Mouse (Mus musculus): Measurements from ENCODE around the gene AI661453. TPM values are rescaled to one million over a fixed set of nuclear protein-coding genes. Genes with fewer than 3 reads are reported as not detected.

Gene AI661453
- 2.4 and 2.9 TPM in 2 replicates for polyA plus RNA-seq (2014; fragmentation: Nextera tagmentation; extraction: Ambion mirVana)

- Histone ChIP-seq H3K36me3 (ENCODE audit: control insufficient read depth, insufficient read depth, low read length) (no peaks in the 10 kb centered on the region), H3K4me1 (ENCODE audit: control insufficient read depth, insufficient read depth, low read length) (peaks cover 17% of the 10 kb centered on the region), H3K4me3 (ENCODE audit: low read depth, low read length) (peak within 1 kb of the TSS; percentile 49), H3K9ac (ENCODE audit: low read depth, low read length) (peak within 1 kb of the TSS; percentile 56), H3K27me3 (replicated peaks; ENCODE audit: control insufficient read depth, insufficient read depth, low read length) (peaks cover 40% of the 10 kb centered on the region), H3K9me3 (ENCODE audit: control insufficient read depth, low read length) (no peaks in the 10 kb centered on the region), H3K27ac (replicated peaks; ENCODE audit: low read depth, low read length) (peak within 1 kb of the TSS; percentile 52), H3K4me2 (ENCODE audit: low read depth, low read length) (peak within 1 kb of the TSS; percentile 78)
- 1% methylated on average over 27 of the region's 45 CpGs for WGBS
- DNase-seq (ENCODE audit: low spot score) (peak; percentile 83), ATAC-seq (ENCODE audit: low read depth) (peak; percentile 91)
These were observed at the start of gene AI661453 for GRCm38 (mm10) chr17:47436156-47436906. Gene AI661453, plus strand, starts transcription at chr17:47436615.

GRCm38 (mm10) chr17:47386649-47387048, 49.8 kb upstream of the AI661453 start:
- WGBS = 72% methylated on average over 4 of the region's 4 CpGs
- no peaks in the 10 kb centered on the region for H3K27me3 ChIP-seq (replicated peaks; ENCODE audit: control insufficient read depth, insufficient read depth, low read length)
- no peak for DNase-seq (ENCODE audit: low spot score)
- no peak overlapping the region for H3K27ac ChIP-seq (replicated peaks; ENCODE audit: low read depth, low read length)
- no peak overlapping the region for H3K4me2 ChIP-seq (ENCODE audit: low read depth, low read length)
- H3K4me1 ChIP-seq (ENCODE audit: control insufficient read depth, insufficient read depth, low read length) = no peaks in the 10 kb centered on the region
- H3K9me3 ChIP-seq (ENCODE audit: control insufficient read depth, low read length) = 0 out of 2 replicates have a peak, but pooled peaks cover 3% of the 10 kb centered on the region
- H3K36me3 ChIP-seq (ENCODE audit: control insufficient read depth, insufficient read depth, low read length) = no peaks in the 10 kb centered on the region
- no peak for ATAC-seq (ENCODE audit: low read depth)
- H3K4me3 ChIP-seq (ENCODE audit: low read depth, low read length) = no peak overlapping the region
- H3K9ac ChIP-seq (ENCODE audit: low read depth, low read length) = no peak overlapping the region

DNA sequence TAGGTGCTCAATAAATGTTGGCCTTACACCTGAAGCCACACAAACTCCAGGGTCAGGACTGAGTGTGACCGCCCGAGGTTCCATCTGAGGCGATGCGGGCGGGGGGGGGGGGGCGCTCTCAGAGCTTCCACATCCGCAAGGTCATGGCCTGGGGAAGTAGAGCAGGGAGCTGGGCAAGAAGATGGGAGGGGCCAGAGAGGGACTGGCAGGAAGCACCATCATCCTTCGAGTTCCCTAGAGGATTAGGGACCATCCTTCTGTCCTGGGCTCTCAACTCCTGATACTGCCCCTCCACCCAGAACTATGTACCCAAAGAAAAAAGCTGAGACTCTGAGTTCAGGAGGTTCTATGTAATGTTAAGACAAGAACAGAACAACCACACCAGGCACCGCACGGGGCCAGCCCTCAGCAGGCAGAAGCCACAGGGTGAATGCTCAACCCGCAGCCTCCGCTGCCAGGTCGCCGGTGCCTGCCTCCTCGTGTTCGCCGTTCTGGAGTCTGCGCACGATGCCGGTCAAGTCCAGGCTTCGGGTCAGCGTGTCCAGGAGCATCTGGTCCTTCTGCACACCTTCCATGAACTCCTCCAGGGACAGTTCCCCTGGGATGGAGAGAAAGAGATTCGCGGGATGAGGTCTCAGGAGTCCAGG, 42.1 kb upstream of the AI661453 start:
- H3K9ac ChIP-seq (ENCODE audit: low read depth, low read length) = 0 out of 2 replicates have a peak overlapping the region, but pooled peaks have one; percentile 45

GRCm38 (mm10) chr17:47395376-47395913, 41.0 kb upstream of the AI661453 start:
- DNase-seq (ENCODE audit: low spot score) = peak; percentile 61
- Histone ChIP-seq H3K9me3 (ENCODE audit: control insufficient read depth, low read length) (no peaks in the 10 kb centered on the region), H3K4me3 (ENCODE audit: low read depth, low read length) (peak overlapping the region; percentile 33), H3K4me1 (ENCODE audit: control insufficient read depth, insufficient read depth, low read length) (peaks cover 9% of the 10 kb centered on the region), H3K27me3 (replicated peaks; ENCODE audit: control insufficient read depth, insufficient read depth, low read length) (peaks cover 29% of the 10 kb centered on the region), H3K36me3 (ENCODE audit: control insufficient read depth, insufficient read depth, low read length) (no peaks in the 10 kb centered on the region), H3K9ac (ENCODE audit: low read depth, low read length) (0 out of 2 replicates have a peak overlapping the region, but pooled peaks have one; percentile 7), H3K27ac (replicated peaks; ENCODE audit: low read depth, low read length) (no peak overlapping the region), H3K4me2 (ENCODE audit: low read depth, low read length) (peak overlapping the region; percentile 54)
- WGBS = 3% methylated on average over 16 of the region's 20 CpGs
- ATAC-seq (ENCODE audit: low read depth) = peak; percentile 78

More for the DNA sequence above, 42.1 kb upstream of the AI661453 start:
- H3K9me3 ChIP-seq (ENCODE audit: control insufficient read depth, low read length) = no peaks in the 10 kb centered on the region
- peak overlapping the region; percentile 54 for H3K4me2 ChIP-seq (ENCODE audit: low read depth, low read length)
- peaks cover 9% of the 10 kb centered on the region for H3K4me1 ChIP-seq (ENCODE audit: control insufficient read depth, insufficient read depth, low read length)
- H3K27me3 ChIP-seq (replicated peaks; ENCODE audit: control insufficient read depth, insufficient read depth, low read length) = peaks cover 26% of the 10 kb centered on the region
- 21% methylated on average over 23 of the region's 24 CpGs for WGBS
- ATAC-seq (ENCODE audit: low read depth) (peak; percentile 20; the same call in 1 of the 2 replicates), DNase-seq (ENCODE audit: low spot score) (peak; percentile 8)
- H3K4me3 ChIP-seq (ENCODE audit: low read depth, low read length) = peak overlapping the region; percentile 33
- no peak overlapping the region for H3K27ac ChIP-seq (replicated peaks; ENCODE audit: low read depth, low read length)
- no peaks in the 10 kb centered on the region for H3K36me3 ChIP-seq (ENCODE audit: control insufficient read depth, insufficient read depth, low read length)

DNA sequence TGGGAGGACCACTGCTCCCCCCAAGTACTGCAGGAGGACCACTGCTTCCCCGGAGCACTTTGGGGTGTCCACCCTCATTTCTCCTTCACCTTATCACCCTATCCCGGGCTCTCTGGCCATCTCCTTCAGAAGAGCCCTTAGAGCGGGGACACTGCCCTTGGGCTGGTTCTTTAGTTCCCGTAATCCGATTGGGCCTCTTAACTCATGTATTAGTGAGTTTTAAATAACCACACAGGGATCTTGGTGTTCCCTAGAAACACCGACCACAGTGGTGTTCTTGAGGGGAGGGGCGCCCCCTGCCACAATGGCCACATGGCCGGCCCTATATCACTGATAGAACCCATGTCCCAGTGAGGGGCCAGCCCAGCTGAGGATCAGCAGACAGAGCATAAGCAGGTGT, 37.3 kb upstream of the AI661453 start:
- H3K27ac ChIP-seq (replicated peaks; ENCODE audit: low read depth, low read length) = no peak overlapping the region
- H3K36me3 ChIP-seq (ENCODE audit: control insufficient read depth, insufficient read depth, low read length) = no peaks in the 10 kb centered on the region
- no peak overlapping the region for H3K4me2 ChIP-seq (ENCODE audit: low read depth, low read length)
- H3K9me3 ChIP-seq (ENCODE audit: control insufficient read depth, low read length) = no peaks in the 10 kb centered on the region
- H3K4me1 ChIP-seq (ENCODE audit: control insufficient read depth, insufficient read depth, low read length) = peaks cover 9% of the 10 kb centered on the region
- no peak for ATAC-seq (ENCODE audit: low read depth)
- peaks cover 28% of the 10 kb centered on the region for H3K27me3 ChIP-seq (replicated peaks; ENCODE audit: control insufficient read depth, insufficient read depth, low read length)
- DNase-seq (ENCODE audit: low spot score) = no peak
- no peak overlapping the region for H3K9ac ChIP-seq (ENCODE audit: low read depth, low read length)
- H3K4me3 ChIP-seq (ENCODE audit: low read depth, low read length) = no peak overlapping the region
- 74% methylated on average over 7 of the region's 8 CpGs for WGBS

GRCm38 (mm10) chr17:47400451-47400850, 36.0 kb upstream of the AI661453 start, which contains the start of gene Guca1a:
Gene Guca1a, minus strand, starts transcription at chr17:47400584.
- Histone ChIP-seq H3K27ac (replicated peaks; ENCODE audit: low read depth, low read length) (no peak within 1 kb of the TSS), H3K9me3 (ENCODE audit: control insufficient read depth, low read length) (no peaks in the 10 kb centered on the region), H3K9ac (ENCODE audit: low read depth, low read length) (no peak within 1 kb of the TSS), H3K36me3 (ENCODE audit: control insufficient read depth, insufficient read depth, low read length) (no peaks in the 10 kb centered on the region), H3K4me2 (ENCODE audit: low read depth, low read length) (no peak within 1 kb of the TSS), H3K27me3 (replicated peaks; ENCODE audit: control insufficient read depth, insufficient read depth, low read length) (peaks cover 15% of the 10 kb centered on the region), H3K4me3 (ENCODE audit: low read depth, low read length) (no peak within 1 kb of the TSS), H3K4me1 (ENCODE audit: control insufficient read depth, insufficient read depth, low read length) (0 out of 2 replicates have a peak, but pooled peaks cover under 1% of the 10 kb centered on the region)
- DNase-seq (ENCODE audit: low spot score) (no peak), ATAC-seq (ENCODE audit: low read depth) (no peak)
- WGBS = 36% methylated on average over 10 of the region's 10 CpGs

DNA sequence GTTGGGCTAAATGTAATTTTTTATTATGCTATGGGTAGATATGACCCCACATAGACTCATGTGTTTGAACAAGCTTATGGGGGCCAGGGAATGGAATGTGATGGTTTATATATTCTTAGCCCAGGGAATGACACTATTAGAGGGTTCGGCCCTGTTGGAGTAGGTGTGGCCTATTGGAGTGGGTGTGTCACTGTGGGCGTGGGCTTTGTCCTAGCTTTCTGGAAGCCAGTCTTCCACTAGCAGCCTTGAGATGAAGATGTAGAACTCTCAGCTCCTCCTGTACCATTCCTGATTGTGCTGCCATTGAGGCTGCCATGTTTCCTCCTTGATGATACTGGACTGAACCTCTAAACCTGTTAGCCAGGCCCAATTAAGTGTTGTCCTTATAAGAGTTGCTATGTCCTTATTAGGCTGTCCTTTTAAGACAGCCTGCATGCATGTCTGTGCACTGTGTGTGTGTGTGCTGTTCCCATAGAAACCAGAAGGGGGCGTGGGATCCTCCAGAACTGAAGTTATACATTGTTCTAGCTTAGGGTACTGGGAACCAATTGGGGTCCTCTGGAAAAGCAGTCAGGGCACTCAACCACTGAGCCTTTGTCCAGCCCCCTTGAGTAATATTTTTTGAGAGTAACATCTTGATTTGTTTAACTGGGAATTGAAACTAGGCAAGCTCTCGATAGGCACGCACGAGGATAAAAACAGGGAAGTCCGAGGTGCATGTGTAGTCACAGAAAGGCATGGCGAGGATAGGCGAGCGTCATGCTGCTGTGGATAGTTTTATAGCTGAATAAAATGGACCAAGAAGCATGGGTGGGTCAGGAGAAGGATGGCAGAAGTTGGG, 28.5 kb upstream of the AI661453 start:
- H3K9me3 ChIP-seq (ENCODE audit: control insufficient read depth, low read length) = no peaks in the 10 kb centered on the region
- H3K4me2 ChIP-seq (ENCODE audit: low read depth, low read length) = no peak overlapping the region
- ATAC-seq (ENCODE audit: low read depth) (no peak), DNase-seq (ENCODE audit: low spot score) (no peak)
- no peak overlapping the region for H3K4me3 ChIP-seq (ENCODE audit: low read depth, low read length)
- H3K27me3 ChIP-seq (replicated peaks; ENCODE audit: control insufficient read depth, insufficient read depth, low read length) = peaks cover 25% of the 10 kb centered on the region
- no peaks in the 10 kb centered on the region for H3K4me1 ChIP-seq (ENCODE audit: control insufficient read depth, insufficient read depth, low read length)
- no peak overlapping the region for H3K27ac ChIP-seq (replicated peaks; ENCODE audit: low read depth, low read length)
- no peak overlapping the region for H3K9ac ChIP-seq (ENCODE audit: low read depth, low read length)
- WGBS = 60% methylated on average over 10 of the region's 10 CpGs
- H3K36me3 ChIP-seq (ENCODE audit: control insufficient read depth, insufficient read depth, low read length) = no peaks in the 10 kb centered on the region

DNA sequence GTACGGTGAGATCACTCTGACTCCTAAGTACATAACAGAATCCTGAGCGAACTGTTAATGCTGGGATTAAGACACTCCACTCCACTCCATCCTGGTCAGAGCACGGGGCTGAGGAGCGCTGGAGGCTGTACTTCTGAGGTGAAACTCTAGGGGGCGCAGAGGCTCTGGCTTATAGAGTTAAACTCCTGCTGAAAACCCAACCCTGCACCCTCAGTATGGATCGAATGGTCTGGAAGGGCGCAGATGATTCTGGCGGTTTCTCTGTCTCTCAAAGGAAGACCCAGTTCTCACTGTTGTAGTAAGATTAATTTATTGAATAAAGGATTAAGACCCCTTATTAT, 27.9 kb upstream of the AI661453 start:
- H3K4me3 ChIP-seq (ENCODE audit: low read depth, low read length) = no peak overlapping the region
- H3K36me3 ChIP-seq (ENCODE audit: control insufficient read depth, insufficient read depth, low read length) = no peaks in the 10 kb centered on the region
- H3K9ac ChIP-seq (ENCODE audit: low read depth, low read length) = no peak overlapping the region
- H3K27ac ChIP-seq (replicated peaks; ENCODE audit: low read depth, low read length) = no peak overlapping the region
- 20% methylated on average over 8 of the region's 8 CpGs for WGBS
- H3K4me1 ChIP-seq (ENCODE audit: control insufficient read depth, insufficient read depth, low read length) = no peaks in the 10 kb centered on the region
- DNase-seq (ENCODE audit: low spot score) (peak; percentile 63), ATAC-seq (ENCODE audit: low read depth) (peak; percentile 59; the same call in 1 of the 2 replicates)
- no peaks in the 10 kb centered on the region for H3K9me3 ChIP-seq (ENCODE audit: control insufficient read depth, low read length)
- H3K4me2 ChIP-seq (ENCODE audit: low read depth, low read length) = no peak overlapping the region
- H3K27me3 ChIP-seq (replicated peaks; ENCODE audit: control insufficient read depth, insufficient read depth, low read length) = peaks cover 25% of the 10 kb centered on the region
